Mouse (Mus musculus) lung, adult 2 months (tissue): ENCODE data around the gene Cers6.

ENCODE experiments used
- CTCF ChIP-seq: fragments of 200-500 bp; IDR thresholded peaks from 2 replicates; pipeline ENCODE4 v1.5.1; 2011; ENCODE audit warnings: mild to moderate bottlenecking, low read length, control low read depth; ENCODE audit not compliant: insufficient read depth
- POLR2A ChIP-seq: fragments of 200-500 bp; IDR thresholded peaks from 2 replicates; pipeline ENCODE4 v1.6.1; 2011; ENCODE audit warnings: low read depth, mild to moderate bottlenecking, control low read depth, low read length, borderline replicate concordance; ENCODE audit errors: extremely low read depth

DNA sequence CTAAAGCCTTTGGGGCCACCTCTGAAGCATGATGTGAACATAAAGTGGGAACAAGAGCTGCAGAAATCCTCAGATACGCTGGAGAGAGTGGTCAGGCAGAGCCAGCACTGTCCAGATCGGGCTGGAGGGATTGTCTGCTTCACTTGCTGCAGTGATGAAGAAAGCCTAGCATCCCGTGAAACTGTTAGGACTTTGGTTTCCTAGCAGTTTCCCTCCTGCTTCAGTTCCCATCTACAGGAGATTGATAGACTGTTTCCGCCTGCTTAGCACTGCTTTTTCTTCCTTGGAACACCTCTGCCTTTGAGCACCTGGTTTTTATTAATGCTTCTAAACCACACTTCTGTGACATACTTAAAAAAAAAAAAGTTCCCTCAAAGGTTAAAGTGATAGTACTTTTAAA lies 160.3 kb downstream of the Cers6 start:
- TF ChIP-seq CTCF (no peak), POLR2A (no peak)
